Mouse (Mus musculus) midbrain, embryonic 12.5 days (tissue): ENCODE results near the gene Lmbr1l. TPM values are rescaled to one million over a fixed set of nuclear protein-coding genes. Genes with fewer than 3 reads are reported as not detected.
"Not testable (repeated sequence)": the region's sequence is repeated elsewhere in the genome, so short reads cannot be mapped to it uniquely, and the experiment has no call there.

ENCODE experiments used
- ATAC-seq: fragments of 200-750 bp; cut with Nextera tagmentation; 2 replicates; pipeline ENCODE4 v1.8.0; 2017; ENCODE audit warnings: low read depth, moderate TSS enrichment, moderate library complexity; ENCODE audit not compliant: low FRiP score
- H3K27ac ChIP-seq: fragments of 300-500 bp; sonication (generic); replicated peaks from 2 replicates; pipeline ENCODE4 v1.5.1; 2016; ENCODE audit warnings: mild to moderate bottlenecking
- H3K27me3 ChIP-seq: fragments of 300-500 bp; sonication (generic); 2 replicates; pipeline ENCODE4 v1.6.1; 2016; ENCODE audit warnings: mild to moderate bottlenecking
- H3K36me3 ChIP-seq: fragments of 300-500 bp; sonication (generic); 2 replicates; pipeline ENCODE4 v1.6.1; 2016
- H3K4me1 ChIP-seq: fragments of 300-500 bp; sonication (generic); 2 replicates; pipeline ENCODE4 v1.6.1; 2016
- H3K4me2 ChIP-seq: fragments of 300-500 bp; sonication (generic); replicated peaks from 2 replicates; pipeline ENCODE4 v1.6.1; 2016; ENCODE audit warnings: mild to moderate bottlenecking, moderate library complexity
- H3K4me3 ChIP-seq: fragments of 300-500 bp; sonication (generic); 2 replicates; pipeline ENCODE4 v1.5.1; 2016; ENCODE audit warnings: mild to moderate bottlenecking
- H3K9ac ChIP-seq: fragments of 300-500 bp; sonication (generic); replicated peaks from 2 replicates; pipeline ENCODE4 v1.6.1; 2016; ENCODE audit warnings: mild to moderate bottlenecking, moderate library complexity
- H3K9me3 ChIP-seq: fragments of 300-500 bp; sonication (generic); 2 replicates; pipeline ENCODE4 v1.6.1; 2016; ENCODE audit warnings: mild to moderate bottlenecking
- WGBS: fragments of 180-500 bp; shearing (Covaris S2); methylation state at CpG from one replicate; pipeline ENCODE4 v1.1.7; 2016; 5-methylcytosine and 5-hydroxymethylcytosine counted together
- polyA plus RNA-seq: library from polyadenylated mRNA; unstranded; fragments of >200 nt; fragmentation: Nextera tagmentation; extraction: Ambion mirVana; gene quantifications from 2 replicates; pipeline ENCODE4 v1.2.1, GENCODE M21; 2016

The Lmbr1l gene
- polyA plus RNA-seq, 1 experiment from 2014 or later, result 37.1 TPM

GRCm38 (mm10) chr15:98951122-98952062 lies 33.4 kb upstream of the Lmbr1l start:
- peaks cover 13% of the 10 kb centered on the region for H3K36me3 ChIP-seq
- H3K4me2 ChIP-seq, result peak overlapping the region; percentile 62
- peak overlapping the region; percentile 98 for H3K27ac ChIP-seq
- peak overlapping the region; percentile 99 for H3K9ac ChIP-seq
- peaks cover 27% of the 10 kb centered on the region for H3K4me1 ChIP-seq
- H3K27me3 ChIP-seq, H3K9me3 ChIP-seq, ATAC-seq: not testable (repeated sequence)
- H3K4me3 ChIP-seq, result peak overlapping the region; percentile 82
- WGBS, result 80% methylated on average over 11 of the region's 15 CpGs

GRCm38 (mm10) chr15:98949607-98949892 lies 31.5 kb upstream of the Lmbr1l start:
- H3K9ac ChIP-seq, result peak overlapping the region; percentile 51; the same call in 1 of the 2 replicates
- WGBS, result 47% methylated on average over 3 of the region's 3 CpGs
- H3K36me3 ChIP-seq, result peaks cover 19% of the 10 kb centered on the region
- peak overlapping the region; percentile 58 for H3K27ac ChIP-seq
- H3K9me3 ChIP-seq, result no peaks in the 10 kb centered on the region
- peak overlapping the region; percentile 36 for H3K4me3 ChIP-seq
- no peaks in the 10 kb centered on the region for H3K27me3 ChIP-seq
- H3K4me2 ChIP-seq, result peak overlapping the region; percentile 49
- ATAC-seq, result no peak
- H3K4me1 ChIP-seq, result peaks cover 12% of the 10 kb centered on the region

GRCm38 (mm10) chr15:98948857-98949606 lies 31.0 kb upstream of the Lmbr1l start:
- 54% methylated on average over 6 of the region's 6 CpGs for WGBS
- no peaks in the 10 kb centered on the region for H3K9me3 ChIP-seq
- peak overlapping the region; percentile 36 for H3K4me3 ChIP-seq
- peak overlapping the region; percentile 49 for H3K4me2 ChIP-seq
- ATAC-seq, result no peak
- no peaks in the 10 kb centered on the region for H3K27me3 ChIP-seq
- peaks cover 20% of the 10 kb centered on the region for H3K36me3 ChIP-seq
- peaks cover 9% of the 10 kb centered on the region for H3K4me1 ChIP-seq
- peak overlapping the region; percentile 51; the same call in 1 of the 2 replicates for H3K9ac ChIP-seq
- H3K27ac ChIP-seq, result peak overlapping the region; percentile 58

GRCm38 (mm10) chr15:98948382-98948781 lies 30.4 kb upstream of the Lmbr1l start:
- Histone ChIP-seq H3K4me1 (peaks cover 8% of the 10 kb centered on the region), H3K27me3 (no peaks in the 10 kb centered on the region), H3K4me2 (peak overlapping the region; percentile 49), H3K9ac (no peak overlapping the region), H3K36me3 (peaks cover 20% of the 10 kb centered on the region), H3K27ac (peak overlapping the region; percentile 58), H3K9me3 (no peaks in the 10 kb centered on the region), H3K4me3 (no peak overlapping the region)
- ATAC-seq, result no peak

- H3K27ac ChIP-seq, result peak overlapping the region; percentile 58; the same call in 1 of the 2 replicates
- H3K4me1 ChIP-seq, result peaks cover 8% of the 10 kb centered on the region
- H3K9me3 ChIP-seq, result no peaks in the 10 kb centered on the region
- peaks cover 20% of the 10 kb centered on the region for H3K36me3 ChIP-seq
- H3K4me2 ChIP-seq, result peak overlapping the region; percentile 49
- no peak overlapping the region for H3K4me3 ChIP-seq
- H3K27me3 ChIP-seq, result no peaks in the 10 kb centered on the region
- H3K9ac ChIP-seq, result no peak overlapping the region
- ATAC-seq, result no peak
- WGBS, result 45% methylated on average over 3 of the region's 3 CpGs
Measured at GRCm38 (mm10) chr15:98947884-98948283, 29.9 kb upstream of the Lmbr1l start.

GRCm38 (mm10) chr15:98943133-98943532 lies 25.1 kb upstream of the Lmbr1l start:
- 82% methylated on average over 4 of the region's 4 CpGs for WGBS
- Histone ChIP-seq H3K4me3 (no peak overlapping the region), H3K27ac (no peak overlapping the region), H3K27me3 (no peaks in the 10 kb centered on the region), H3K9ac (no peak overlapping the region), H3K9me3 (no peaks in the 10 kb centered on the region), H3K4me2 (no peak overlapping the region), H3K36me3 (peaks cover 7% of the 10 kb centered on the region; the same call in 1 of the 2 replicates), H3K4me1 (peaks cover 3% of the 10 kb centered on the region; the same call in 1 of the 2 replicates)
- no peak for ATAC-seq

- Histone ChIP-seq H3K27ac (no peak overlapping the region), H3K9ac (no peak overlapping the region), H3K9me3 (no peaks in the 10 kb centered on the region), H3K4me3 (no peak overlapping the region), H3K4me2 (no peak overlapping the region), H3K36me3 (peaks cover 7% of the 10 kb centered on the region; the same call in 1 of the 2 replicates), H3K27me3 (no peaks in the 10 kb centered on the region), H3K4me1 (no peaks in the 10 kb centered on the region)
- no peak for ATAC-seq
- WGBS, result 79% methylated on average over 4 of the region's 4 CpGs
Measured at GRCm38 (mm10) chr15:98942081-98942480, 24.1 kb upstream of the Lmbr1l start.

- Histone ChIP-seq H3K27me3 (no peaks in the 10 kb centered on the region), H3K4me2 (no peak overlapping the region), H3K4me3 (no peak overlapping the region), H3K36me3 (peaks cover 7% of the 10 kb centered on the region; the same call in 1 of the 2 replicates), H3K27ac (no peak overlapping the region), H3K9me3 (no peaks in the 10 kb centered on the region), H3K9ac (no peak overlapping the region), H3K4me1 (no peaks in the 10 kb centered on the region)
- no peak for ATAC-seq
- 80% methylated on average over 2 of the region's 2 CpGs for WGBS
Measured at GRCm38 (mm10) chr15:98941539-98941938, 23.5 kb upstream of the Lmbr1l start.

GRCm38 (mm10) chr15:98940816-98941215 lies 22.8 kb upstream of the Lmbr1l start:
- H3K4me1 ChIP-seq, result no peaks in the 10 kb centered on the region
- no peak overlapping the region for H3K4me3 ChIP-seq
- H3K4me2 ChIP-seq, result no peak overlapping the region
- H3K36me3 ChIP-seq, result peaks cover 7% of the 10 kb centered on the region; the same call in 1 of the 2 replicates
- H3K27ac ChIP-seq, result no peak overlapping the region
- H3K27me3 ChIP-seq, result no peaks in the 10 kb centered on the region
- no peak overlapping the region for H3K9ac ChIP-seq
- no peaks in the 10 kb centered on the region for H3K9me3 ChIP-seq
- 57% methylated on average over 10 of the region's 10 CpGs for WGBS
- ATAC-seq, result no peak

GRCm38 (mm10) chr15:98934217-98934839 lies 16.3 kb upstream of the Lmbr1l start, which contains the start of gene Tuba1b:
Gene Tuba1b (minus strand): TSS chr15:98934565.
- ATAC-seq, result peak; percentile 96
- Histone ChIP-seq H3K27me3 (no peaks in the 10 kb centered on the region), H3K9ac (peak within 1 kb of the TSS; percentile 88), H3K27ac (peak within 1 kb of the TSS; percentile 98), H3K4me3 (peak within 1 kb of the TSS; percentile 77), H3K36me3 (peaks cover 12% of the 10 kb centered on the region), H3K4me2 (peak within 1 kb of the TSS; percentile 97), H3K9me3 (no peaks in the 10 kb centered on the region), H3K4me1 (peaks cover 14% of the 10 kb centered on the region)
- WGBS, result under 1% methylated on average over 54 of the region's 58 CpGs

- Histone ChIP-seq H3K9ac (peak overlapping the region; percentile 88), H3K4me3 (peak overlapping the region; percentile 77), H3K4me2 (peak overlapping the region; percentile 97), H3K27ac (peak overlapping the region; percentile 98), H3K4me1 (peaks cover 18% of the 10 kb centered on the region), H3K9me3 (no peaks in the 10 kb centered on the region), H3K36me3 (peaks cover 12% of the 10 kb centered on the region), H3K27me3 (no peaks in the 10 kb centered on the region)
- under 1% methylated on average over 35 of the region's 35 CpGs for WGBS
- ATAC-seq, result peak; percentile 82
Measured at GRCm38 (mm10) chr15:98933833-98934216, 15.8 kb upstream of the Lmbr1l start.
